Mouse (Mus musculus): ENCODE measurements around the gene Serpina1e.

- no peak for TF ChIP-seq CTCF (conservative IDR thresholded peaks at IDR 0.05; ENCODE audit: low read length)
- TF ChIP-seq POU5F1 (IDR thresholded peaks at IDR 0.05; ENCODE audit: borderline replicate concordance, low read length) = no peak
- TF ChIP-seq NANOG (IDR thresholded peaks at IDR 0.05; ENCODE audit: borderline replicate concordance, low read length) = no peak
Measured at GRCm38 (mm10) chr12:103977060-103977459, 18.3 kb upstream of the Serpina1e start.
